Mouse (Mus musculus) cortical plate, adult 2 months (tissue): ENCODE measurements around the gene Gata5.

ENCODE experiments used
- CTCF ChIP-seq: fragments of 200-500 bp; IDR thresholded peaks from 2 replicates; pipeline ENCODE4 v1.5.1; 2011; ENCODE audit warnings: mild to moderate bottlenecking, control low read depth, low read length; ENCODE audit not compliant: insufficient read depth; ENCODE audit errors: extremely low read depth
- POLR2A ChIP-seq: fragments of 200-500 bp; IDR thresholded peaks from 2 replicates; pipeline ENCODE4 v1.6.1; 2011; ENCODE audit warnings: mild to moderate bottlenecking, low read length, control low read depth; ENCODE audit not compliant: insufficient read depth; ENCODE audit errors: extremely low read depth

DNA sequence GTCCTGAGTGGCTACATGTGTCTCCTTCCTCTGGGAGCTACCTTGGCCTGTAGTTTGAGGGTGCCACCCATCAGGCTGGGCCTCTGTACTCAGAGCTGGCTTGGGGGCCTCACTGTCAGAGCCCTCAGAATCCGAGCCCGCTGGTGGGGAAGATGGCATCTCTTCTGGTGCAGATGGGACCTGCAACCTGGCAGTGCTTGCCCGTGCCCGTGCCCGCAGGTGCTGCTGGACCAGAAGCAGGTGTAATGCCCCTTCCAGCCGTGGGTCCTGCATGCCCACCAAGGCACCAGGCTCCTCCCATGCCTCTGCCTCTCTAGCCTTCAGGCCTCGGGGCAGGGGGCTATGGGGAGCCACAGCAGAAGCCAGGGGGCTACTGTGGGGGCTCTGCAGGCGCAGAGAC is 55.2 kb downstream of the Gata5 start:
- TF ChIP-seq CTCF (no peak), POLR2A (no peak)
